Comparison of ENCODE assay signal across 28 mouse cellular contexts in genomic region chr5:61646711-61647110, GRCm38 (mm10).
DNase-seq lines count a peak whose midpoint lies in the region; ATAC-seq and TF ChIP-seq lines count a peak whose summit lies in the region.
"Had no signal": no experiment of that assay in that cellular context is flagged by ENCODE, and none has a peak within 500 bp of the region (broad histone marks: within the 10 kb centered on the region; RNA-seq: fewer than 3 reads in every experiment).

No protein-coding gene starts in this region.

- peak; percentile 17 for DNase-seq in forebrain, postnatal 0 days
- DNase-seq in forebrain, embryonic 10.5 days (ENCODE audit: extremely low spot score, low spot score), result no peak
- peak; percentile 66 for DNase-seq in kidney, postnatal 10 days
- DNase-seq in kidney, adult 11 months, result no peak
- peak; percentile 15 for DNase-seq in midbrain, postnatal 0 days (ENCODE audit: low spot score)
- DNase-seq in brain, embryonic 14.5 days (ENCODE audit: low read depth), result peak; percentile 28
- DNase-seq: adrenal gland, adult 8-10 months; cerebellum, adult 11 months; cerebellum, adult 9-10 months; cerebellum, postnatal 36 days; gastrocnemius, postnatal 14 days; heart, postnatal 36 days; left cerebral cortex, postnatal 4 days; liver, postnatal 0 days; thymus, postnatal 4 days had no signal

- no peak for TF ChIP-seq CTCF in forebrain, postnatal 0 days (IDR thresholded peaks at IDR 0.05; ENCODE audit: low read depth)
- TF ChIP-seq CTCF in midbrain, postnatal 0 days (IDR thresholded peaks at IDR 0.05), result no peak
- TF ChIP-seq CTCF in brain, embryonic 14.5 days (IDR thresholded peaks at IDR 0.05; ENCODE audit: borderline replicate concordance, extremely low read depth, insufficient read depth, insufficient read length), result no peak

- no peaks in the 10 kb centered on the region for H3K4me1 ChIP-seq in forebrain, postnatal 0 days (ENCODE audit: insufficient read depth)
- H3K4me1 ChIP-seq in forebrain, embryonic 10.5 days, result no peaks in the 10 kb centered on the region
- no peaks in the 10 kb centered on the region for H3K4me1 ChIP-seq in midbrain, postnatal 0 days (ENCODE audit: insufficient read depth, low read length)
- H3K4me1 ChIP-seq in midbrain, embryonic 13.5 days (replicated peaks), result no peaks in the 10 kb centered on the region
- H3K4me1 ChIP-seq: hindbrain, embryonic 12.5 days; liver, embryonic 12.5 days; midbrain, embryonic 15.5 days had no signal

- TF ChIP-seq POLR2A in brain, embryonic 14.5 days (IDR thresholded peaks at IDR 0.05; ENCODE audit: borderline replicate concordance, extremely low read depth, insufficient read depth, insufficient read length, poor library complexity, severe bottlenecking), result no peak

- no peak overlapping the region for H3K27ac ChIP-seq in forebrain, postnatal 0 days (ENCODE audit: low read depth, low read length)
- H3K27ac ChIP-seq in forebrain, embryonic 10.5 days, result no peak overlapping the region
- no peak overlapping the region for H3K27ac ChIP-seq in midbrain, postnatal 0 days (ENCODE audit: low read depth, low read length)
- H3K27ac ChIP-seq in midbrain, embryonic 13.5 days, result no peak overlapping the region
- H3K27ac ChIP-seq: hindbrain, embryonic 12.5 days; layer of hippocampus, adult 2 months; left cerebral cortex, adult 2 months; liver, embryonic 12.5 days; macrophage; midbrain, embryonic 15.5 days; stomach, postnatal 0 days had no signal

- no peaks in the 10 kb centered on the region for H3K27me3 ChIP-seq in forebrain, postnatal 0 days (ENCODE audit: insufficient read depth, low read length)
- no peaks in the 10 kb centered on the region for H3K27me3 ChIP-seq in forebrain, embryonic 10.5 days (ENCODE audit: poor library complexity, severe bottlenecking)
- no peaks in the 10 kb centered on the region for H3K27me3 ChIP-seq in midbrain, postnatal 0 days (ENCODE audit: insufficient read depth, low read length)
- no peaks in the 10 kb centered on the region for H3K27me3 ChIP-seq in midbrain, embryonic 13.5 days
- H3K27me3 ChIP-seq: hindbrain, embryonic 12.5 days; liver, embryonic 12.5 days; midbrain, embryonic 15.5 days had no signal

- H3K36me3 ChIP-seq in forebrain, postnatal 0 days (ENCODE audit: insufficient read depth), result no peaks in the 10 kb centered on the region
- H3K36me3 ChIP-seq in forebrain, embryonic 10.5 days (replicated peaks), result no peaks in the 10 kb centered on the region
- H3K36me3 ChIP-seq in midbrain, postnatal 0 days (ENCODE audit: insufficient read depth, low read length), result no peaks in the 10 kb centered on the region
- H3K36me3 ChIP-seq in midbrain, embryonic 13.5 days, result no peaks in the 10 kb centered on the region
- H3K36me3 ChIP-seq: G1E; hindbrain, embryonic 12.5 days; liver, embryonic 12.5 days; midbrain, embryonic 15.5 days had no signal

- no peaks in the 10 kb centered on the region for H3K9me3 ChIP-seq in forebrain, postnatal 0 days (ENCODE audit: low read length)
- no peaks in the 10 kb centered on the region for H3K9me3 ChIP-seq in forebrain, embryonic 10.5 days
- H3K9me3 ChIP-seq in midbrain, postnatal 0 days (ENCODE audit: low read length), result no peaks in the 10 kb centered on the region
- no peaks in the 10 kb centered on the region for H3K9me3 ChIP-seq in midbrain, embryonic 13.5 days
- H3K9me3 ChIP-seq: hindbrain, embryonic 12.5 days; liver, embryonic 12.5 days; midbrain, embryonic 15.5 days had no signal

- no peak overlapping the region for H3K9ac ChIP-seq in forebrain, postnatal 0 days
- no peak overlapping the region for H3K9ac ChIP-seq in midbrain, postnatal 0 days (replicated peaks; ENCODE audit: low read length, poor library complexity, severe bottlenecking)
- no peak overlapping the region for H3K9ac ChIP-seq in midbrain, embryonic 13.5 days (replicated peaks)
- H3K9ac ChIP-seq: hindbrain, embryonic 12.5 days; liver, embryonic 12.5 days; liver, postnatal 0 days; midbrain, embryonic 15.5 days had no signal

- 38% methylated on average over 1 of the region's 1 CpGs for WGBS in forebrain, postnatal 0 days
- 93% methylated on average over 1 of the region's 1 CpGs for WGBS in forebrain, embryonic 10.5 days
- 68% methylated on average over 1 of the region's 1 CpGs for WGBS in midbrain, postnatal 0 days
- 88% methylated on average over 1 of the region's 1 CpGs for WGBS in midbrain, embryonic 13.5 days

- no peak overlapping the region for H3K4me2 ChIP-seq in forebrain, postnatal 0 days (ENCODE audit: low read depth)
- H3K4me2 ChIP-seq in midbrain, postnatal 0 days (ENCODE audit: low read depth, low read length, poor library complexity, severe bottlenecking), result no peak overlapping the region
- H3K4me2 ChIP-seq in midbrain, embryonic 13.5 days (replicated peaks), result no peak overlapping the region
- H3K4me2 ChIP-seq: heart, embryonic 11.5 days; hindbrain, embryonic 12.5 days; liver, embryonic 12.5 days; midbrain, embryonic 15.5 days had no signal

- H3K4me3 ChIP-seq in forebrain, postnatal 0 days (ENCODE audit: low read depth, low read length), result no peak overlapping the region
- H3K4me3 ChIP-seq in forebrain, embryonic 10.5 days, result no peak overlapping the region
- no peak overlapping the region for H3K4me3 ChIP-seq in midbrain, postnatal 0 days (ENCODE audit: low read depth, low read length)
- H3K4me3 ChIP-seq in midbrain, embryonic 13.5 days (replicated peaks), result no peak overlapping the region
- H3K4me3 ChIP-seq: hindbrain, embryonic 12.5 days; layer of hippocampus, adult 2 months; left cerebral cortex, adult 2 months; liver, embryonic 12.5 days; midbrain, embryonic 15.5 days had no signal

- ATAC-seq in forebrain, postnatal 0 days, result no peak
- no peak for ATAC-seq in midbrain, postnatal 0 days (ENCODE audit: low FRiP score)
- ATAC-seq in midbrain, embryonic 13.5 days, result no peak
- ATAC-seq: forebrain, embryonic 16.5 days; intestine, postnatal 0 days; liver, embryonic 12.5 days; liver, postnatal 0 days; lung, postnatal 0 days; midbrain, embryonic 15.5 days had no signal

Comparison
In these comparisons a context has a peak if more than half of its experiments do, and no peak if none do; other contexts are left out.
1. DNase-seq: peak in forebrain, postnatal 0 days (single experiment), kidney, postnatal 10 days (single experiment), midbrain, postnatal 0 days (single experiment) and brain, embryonic 14.5 days (single experiment); none in forebrain, embryonic 10.5 days (single experiment) and kidney, adult 11 months (single experiment).